Mouse (Mus musculus): Measurements from ENCODE around the gene Shank3. TPM values are rescaled to one million over a fixed set of nuclear protein-coding genes. Genes with fewer than 3 reads are reported as not detected.
A peak's percentile ranks its signal among the peaks of the same experiment; 100 is the strongest.

The Shank3 gene
- polyA plus RNA-seq, 2 experiments, result 0.39 to 2.1 TPM

GRCm38 (mm10) chr15:89462176-89462575 is 37.2 kb upstream of the Shank3 start:
- H3K4me3 ChIP-seq (ENCODE audit: insufficient read depth in 1 of 2, low read depth in 2 of 2, low read length in 2 of 2), result no peak overlapping the region
- H3K4me1 ChIP-seq (replicated peaks; ENCODE audit: control insufficient read depth in 2 of 2, insufficient read depth in 2 of 2, low read length in 1 of 2), result no peaks in the 10 kb centered on the region
- WGBS (ENCODE audit: insufficient replicate concordance), result 59% methylated on average over 7 of the region's 7 CpGs
- ATAC-seq (ENCODE audit: insufficient read depth), result no peak
- no peaks in the 10 kb centered on the region; the same call in none of the 2 replicates for H3K27me3 ChIP-seq (ENCODE audit: control insufficient read depth, insufficient read depth, low read length)
- TF ChIP-seq CTCF (IDR thresholded peaks at IDR 0.05; ENCODE audit: low read depth), result no peak
- TF ChIP-seq EP300 (IDR thresholded peaks at IDR 0.05; ENCODE audit: low read depth), result no peak
- H3K4me2 ChIP-seq (ENCODE audit: low read depth), result no peak overlapping the region
- H3K9ac ChIP-seq (replicated peaks), result no peak overlapping the region
- no peak overlapping the region for H3K27ac ChIP-seq
- DNase-seq (ENCODE audit: low read depth in 3 of 3, low spot score in 3 of 3), result no peak
- H3K9me3 ChIP-seq (ENCODE audit: control insufficient read depth, low read length), result no peaks in the 10 kb centered on the region
- H3K36me3 ChIP-seq (replicated peaks; ENCODE audit: control insufficient read depth, insufficient read depth, low read depth), result no peaks in the 10 kb centered on the region

GRCm38 (mm10) chr15:89463334-89464235 is 35.8 kb upstream of the Shank3 start:
- DNase-seq (ENCODE audit: low read depth in 3 of 3, low spot score in 3 of 3), result no peak
- H3K9me3 ChIP-seq (ENCODE audit: control insufficient read depth, low read length), result no peaks in the 10 kb centered on the region

GRCm38 (mm10) chr15:89465052-89465451 is 34.4 kb upstream of the Shank3 start:
- H3K4me3 ChIP-seq (ENCODE audit: insufficient read depth in 1 of 2, low read depth in 2 of 2, low read length in 2 of 2), result no peak overlapping the region
- 41% methylated on average over 1 of the region's 1 CpGs for whole genome bisulfite sequencing (ENCODE audit: insufficient replicate concordance)

More at GRCm38 (mm10) chr15:89463334-89464235, 35.8 kb upstream of the Shank3 start:
- H3K36me3 ChIP-seq (replicated peaks; ENCODE audit: control insufficient read depth, insufficient read depth, low read depth), result no peaks in the 10 kb centered on the region
- no peaks in the 10 kb centered on the region; the same call in 1 of the 2 replicates for H3K27me3 ChIP-seq (ENCODE audit: control insufficient read depth, insufficient read depth, low read length)
- no peak overlapping the region for H3K9ac ChIP-seq (replicated peaks)
- ATAC-seq (ENCODE audit: insufficient read depth), result no peak
- WGBS (ENCODE audit: insufficient replicate concordance), result 28% methylated on average over 5 of the region's 5 CpGs
- TF ChIP-seq CTCF (IDR thresholded peaks at IDR 0.05; ENCODE audit: low read depth), result peak; percentile 35; the same call in 1 of the 2 replicates
- no peak for TF ChIP-seq EP300 (IDR thresholded peaks at IDR 0.05; ENCODE audit: low read depth)
- H3K4me3 ChIP-seq (ENCODE audit: insufficient read depth in 1 of 2, low read depth in 2 of 2, low read length in 2 of 2), result no peak overlapping the region
- H3K4me1 ChIP-seq (replicated peaks; ENCODE audit: control insufficient read depth in 2 of 2, insufficient read depth in 2 of 2, low read length in 1 of 2), result no peaks in the 10 kb centered on the region
- H3K4me2 ChIP-seq (ENCODE audit: low read depth), result no peak overlapping the region
- no peak overlapping the region for H3K27ac ChIP-seq

GRCm38 (mm10) chr15:89468577-89468976 is 30.8 kb upstream of the Shank3 start:
- WGBS (ENCODE audit: insufficient replicate concordance), result 24% methylated on average over 2 of the region's 2 CpGs
- no peaks in the 10 kb centered on the region for H3K4me1 ChIP-seq (replicated peaks; ENCODE audit: control insufficient read depth in 2 of 2, insufficient read depth in 2 of 2, low read length in 1 of 2)
- no peak overlapping the region for H3K9ac ChIP-seq (replicated peaks)
- DNase-seq (ENCODE audit: low read depth in 3 of 3, low spot score in 3 of 3) (peak in 1 of 3 experiments; percentile 16), ATAC-seq (ENCODE audit: insufficient read depth) (no peak)
- no peaks in the 10 kb centered on the region for H3K9me3 ChIP-seq (ENCODE audit: control insufficient read depth, low read length)
- no peak for TF ChIP-seq EP300 (IDR thresholded peaks at IDR 0.05; ENCODE audit: low read depth)
- TF ChIP-seq CTCF (IDR thresholded peaks at IDR 0.05; ENCODE audit: low read depth), result peak; percentile 64
- H3K27me3 ChIP-seq (ENCODE audit: control insufficient read depth, insufficient read depth, low read length), result no peaks in the 10 kb centered on the region
- no peak overlapping the region for H3K27ac ChIP-seq
- H3K36me3 ChIP-seq (replicated peaks; ENCODE audit: control insufficient read depth, insufficient read depth, low read depth), result no peaks in the 10 kb centered on the region
- H3K4me3 ChIP-seq (ENCODE audit: insufficient read depth in 1 of 2, low read depth in 2 of 2, low read length in 2 of 2), result no peak overlapping the region
- no peak overlapping the region for H3K4me2 ChIP-seq (ENCODE audit: low read depth)

More at GRCm38 (mm10) chr15:89465052-89465451, 34.4 kb upstream of the Shank3 start:
- Histone ChIP-seq H3K4me2 (ENCODE audit: low read depth) (no peak overlapping the region), H3K9ac (replicated peaks) (no peak overlapping the region), H3K36me3 (replicated peaks; ENCODE audit: control insufficient read depth, insufficient read depth, low read depth) (no peaks in the 10 kb centered on the region), H3K4me1 (replicated peaks; ENCODE audit: control insufficient read depth in 2 of 2, insufficient read depth in 2 of 2, low read length in 1 of 2) (no peaks in the 10 kb centered on the region), H3K27ac (no peak overlapping the region), H3K27me3 (ENCODE audit: control insufficient read depth, insufficient read depth, low read length) (no peaks in the 10 kb centered on the region; the same call in 1 of the 2 replicates), H3K9me3 (ENCODE audit: control insufficient read depth, low read length) (no peaks in the 10 kb centered on the region)
- TF ChIP-seq EP300 (IDR thresholded peaks at IDR 0.05; ENCODE audit: low read depth), result no peak
- no peak for TF ChIP-seq CTCF (IDR thresholded peaks at IDR 0.05; ENCODE audit: low read depth)
- no peak for DNase-seq (ENCODE audit: low read depth in 3 of 3, low spot score in 3 of 3)
- no peak for ATAC-seq (ENCODE audit: insufficient read depth)

- Histone ChIP-seq H3K9me3 (ENCODE audit: control insufficient read depth, low read length) (no peaks in the 10 kb centered on the region), H3K36me3 (replicated peaks; ENCODE audit: control insufficient read depth, insufficient read depth, low read depth) (no peaks in the 10 kb centered on the region), H3K27me3 (ENCODE audit: control insufficient read depth, insufficient read depth, low read length) (no peaks in the 10 kb centered on the region), H3K27ac (no peak overlapping the region), H3K4me2 (ENCODE audit: low read depth) (no peak overlapping the region), H3K9ac (replicated peaks) (no peak overlapping the region), H3K4me1 (replicated peaks; ENCODE audit: control insufficient read depth in 2 of 2, insufficient read depth in 2 of 2, low read length in 1 of 2) (peaks cover 5 to 10% of the 10 kb centered on the region in 2 experiments), H3K4me3 (ENCODE audit: insufficient read depth in 1 of 2, low read depth in 2 of 2, low read length in 2 of 2) (no peak overlapping the region)
- WGBS (ENCODE audit: insufficient replicate concordance), result 70% methylated on average over 4 of the region's 4 CpGs
- ATAC-seq (ENCODE audit: insufficient read depth) (no peak), DNase-seq (ENCODE audit: low read depth in 3 of 3, low spot score in 3 of 3) (no peak)
- no peak for TF ChIP-seq CTCF (IDR thresholded peaks at IDR 0.05; ENCODE audit: low read depth)
- TF ChIP-seq EP300 (IDR thresholded peaks at IDR 0.05; ENCODE audit: low read depth), result no peak
Measured at GRCm38 (mm10) chr15:89471476-89471875, 27.9 kb upstream of the Shank3 start.
